Mouse (Mus musculus) heart, embryonic 16.5 days (tissue): ENCODE measurements around the gene Vps13a. TPM values are rescaled to one million over a fixed set of nuclear protein-coding genes. Genes with fewer than 3 reads are reported as not detected.

Experiments used
- ATAC-seq: fragments of 200-750 bp; cut with Nextera tagmentation; replicated peaks from 2 replicates; pipeline ENCODE4 v1.8.0; 2017; ENCODE audit warnings: moderate number of reproducible peaks; ENCODE audit not compliant: insufficient read depth, low FRiP score; ENCODE audit errors: extremely low read depth
- H3K27ac ChIP-seq: fragments of 300-500 bp; sonication (generic); 2 replicates; pipeline ENCODE4 v1.5.1; 2014; ENCODE audit warnings: mild to moderate bottlenecking, low read length, control low read depth, moderate library complexity
- H3K27me3 ChIP-seq: fragments of 300-500 bp; sonication (generic); 2 replicates; pipeline ENCODE4 v1.6.1; 2014; ENCODE audit warnings: low read length, mixed read lengths; ENCODE audit not compliant: control insufficient read depth, insufficient read depth
- H3K36me3 ChIP-seq: fragments of 300-500 bp; sonication (generic); 2 replicates; pipeline ENCODE4 v1.6.1; 2014; ENCODE audit not compliant: control insufficient read depth, insufficient read depth
- H3K4me1 ChIP-seq: fragments of 300-500 bp; sonication (generic); 2 replicates; pipeline ENCODE4 v1.6.1; 2014; ENCODE audit warnings: low read length, mixed read lengths; ENCODE audit not compliant: control insufficient read depth, insufficient read depth
- H3K4me2 ChIP-seq: fragments of 300-500 bp; sonication (generic); 2 replicates; pipeline ENCODE4 v1.6.1; 2014; ENCODE audit warnings: low read depth, mild to moderate bottlenecking, control low read depth, low read length
- H3K4me3 ChIP-seq: fragments of 300-500 bp; sonication (generic); 2 replicates; pipeline ENCODE4 v1.5.1; 2014; ENCODE audit warnings: mild to moderate bottlenecking, control low read depth, low read length
- H3K9ac ChIP-seq: fragments of 300-500 bp; sonication (generic); 2 replicates; pipeline ENCODE4 v1.6.1; 2014; ENCODE audit warnings: low read length, control low read depth
- H3K9me3 ChIP-seq: fragments of 300-500 bp; sonication (generic); replicated peaks from 2 replicates; pipeline ENCODE4 v1.6.1; 2016; ENCODE audit warnings: low read length; ENCODE audit not compliant: control insufficient read depth
- WGBS: fragments of 180-500 bp; shearing (Covaris S2); extraction: QIAGEN DNeasy Blood & Tissue Kit; methylation state at CpG from one replicate; pipeline ENCODE4 v1.1.7; 2014; 5-methylcytosine and 5-hydroxymethylcytosine counted together
- polyA plus RNA-seq: library from polyadenylated mRNA; unstranded; fragments of >200 nt; fragmentation: Nextera tagmentation; extraction: Ambion mirVana; gene quantifications from 2 replicates; pipeline ENCODE4 v1.2.1, GENCODE M21; 2015

Vps13a gene
- polyA plus RNA-seq, 1 experiment from 2014 or later = 9.4 TPM

DNA sequence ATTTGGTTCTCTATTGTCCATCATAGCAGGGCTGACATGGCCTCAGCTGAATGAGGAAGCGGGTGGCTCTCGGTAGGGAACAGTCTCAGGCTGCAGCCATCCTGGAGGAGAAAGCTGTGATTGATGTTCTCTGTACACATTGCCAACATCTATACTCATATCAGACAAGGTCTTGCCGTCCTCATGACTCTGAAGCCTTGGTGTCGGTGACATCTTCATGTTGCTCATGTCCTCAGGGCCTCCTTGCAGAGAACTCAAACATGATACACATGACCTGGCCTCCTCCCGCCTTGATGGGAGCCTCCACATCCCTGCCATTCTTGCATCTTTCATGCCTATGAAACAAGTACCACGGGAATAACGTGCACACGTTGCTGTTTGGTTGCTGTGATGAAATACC, 200.2 kb downstream of the Vps13a start:
- Histone ChIP-seq H3K9ac (no peak overlapping the region), H3K36me3 (no peaks in the 10 kb centered on the region), H3K4me2 (no peak overlapping the region), H3K27ac (no peak overlapping the region), H3K4me3 (no peak overlapping the region), H3K4me1 (no peaks in the 10 kb centered on the region), H3K9me3 (no peaks in the 10 kb centered on the region; the same call in 1 of the 2 replicates), H3K27me3 (no peaks in the 10 kb centered on the region)
- ATAC-seq = no peak
- 86% methylated on average over 8 of the region's 8 CpGs for WGBS

DNA sequence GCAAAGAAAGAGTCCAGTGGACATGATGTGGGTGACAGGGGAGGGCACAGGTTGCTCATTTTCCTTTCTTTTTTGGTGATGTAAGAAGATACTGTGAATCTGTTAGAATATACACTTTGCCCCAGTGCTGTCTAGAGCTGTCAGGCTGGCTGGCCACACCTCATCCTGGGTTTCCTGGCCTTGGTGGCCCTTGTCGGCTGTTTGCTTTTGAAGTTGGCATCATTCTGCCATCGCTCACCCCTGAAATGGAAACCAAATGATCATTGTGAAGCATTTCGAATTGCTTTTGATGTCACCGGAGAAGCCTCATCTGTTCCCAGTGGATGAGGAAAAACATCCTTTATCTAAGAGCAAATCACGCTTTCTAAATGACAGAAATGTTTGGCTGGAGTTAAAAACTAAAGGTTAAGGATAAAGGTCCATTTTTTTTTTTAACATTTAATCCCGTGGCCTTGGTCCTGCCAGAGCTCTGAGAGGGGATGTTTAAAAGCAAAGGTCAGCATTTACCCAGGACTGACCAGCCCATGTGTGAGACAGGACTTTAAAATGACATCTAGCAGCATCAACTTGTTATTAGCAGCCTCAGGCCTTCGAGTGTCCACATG, 201.0 kb downstream of the Vps13a start:
- no peaks in the 10 kb centered on the region for H3K4me1 ChIP-seq
- H3K4me2 ChIP-seq = no peak overlapping the region
- no peak overlapping the region for H3K4me3 ChIP-seq
- H3K36me3 ChIP-seq = no peaks in the 10 kb centered on the region
- no peak overlapping the region for H3K9ac ChIP-seq
- no peak for ATAC-seq
- 64% methylated on average over 7 of the region's 7 CpGs for WGBS
- no peaks in the 10 kb centered on the region; the same call in 1 of the 2 replicates for H3K9me3 ChIP-seq
- H3K27ac ChIP-seq = no peak overlapping the region
- H3K27me3 ChIP-seq = no peaks in the 10 kb centered on the region

DNA sequence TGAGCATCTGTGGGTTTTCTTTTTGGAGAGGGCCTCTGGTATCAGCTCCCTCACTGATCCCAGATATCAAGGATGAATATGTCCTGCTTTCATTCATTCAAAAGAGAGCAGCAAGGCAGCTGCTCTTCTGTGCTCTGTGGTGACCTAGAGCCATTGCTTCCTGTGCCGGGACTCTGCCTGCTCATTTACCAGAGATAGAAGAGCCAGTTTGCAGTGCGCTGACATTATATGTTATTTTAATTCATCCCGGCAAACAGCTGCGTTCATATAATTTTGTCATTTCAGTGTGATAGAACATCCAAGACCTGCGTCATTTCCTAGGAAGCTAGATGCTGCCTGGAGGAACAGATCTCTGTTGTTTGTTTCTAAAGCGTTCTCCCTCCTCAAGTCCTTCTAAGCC, 203.9 kb downstream of the Vps13a start:
- no peaks in the 10 kb centered on the region for H3K4me1 ChIP-seq
- no peak for ATAC-seq
- no peaks in the 10 kb centered on the region; the same call in 1 of the 2 replicates for H3K9me3 ChIP-seq
- H3K36me3 ChIP-seq = no peaks in the 10 kb centered on the region
- H3K9ac ChIP-seq = no peak overlapping the region
- no peak overlapping the region; the same call in 1 of the 2 replicates for H3K27ac ChIP-seq
- 73% methylated on average over 6 of the region's 6 CpGs for WGBS
- H3K4me2 ChIP-seq = no peak overlapping the region
- H3K4me3 ChIP-seq = no peak overlapping the region
- no peaks in the 10 kb centered on the region for H3K27me3 ChIP-seq

Other genes starting within 250 kb of the Vps13a start
- gene Foxb2, start 92.9 kb upstream of the Vps13a start, polyA plus RNA-seq = not detected in 2 replicates
- gene Prune2, start 175.2 kb upstream of the Vps13a start, polyA plus RNA-seq = 6.5 and 6.7 TPM in 2 replicates